Mouse (Mus musculus) intestine, embryonic 15.5 days (tissue): ENCODE results near the gene Ankrd13b. TPM values are rescaled to one million over a fixed set of nuclear protein-coding genes. Genes with fewer than 3 reads are reported as not detected.
"Not testable (repeated sequence)": the region's sequence is repeated elsewhere in the genome, so short reads cannot be mapped to it uniquely, and the experiment has no call there.

Experiments
- ATAC-seq: fragments of 200-750 bp; cut with Nextera tagmentation; 2 replicates; pipeline ENCODE4 v1.8.0; 2017; ENCODE audit warnings: moderate TSS enrichment, moderate library complexity
- H3K27ac ChIP-seq: fragments of 300-500 bp; sonication (generic); 2 replicates; pipeline ENCODE4 v1.5.1; 2015; ENCODE audit warnings: mild to moderate bottlenecking, inconsistent platforms
- H3K27me3 ChIP-seq: fragments of 300-500 bp; sonication (generic); replicated peaks from 2 replicates; pipeline ENCODE4 v1.6.1; 2015; ENCODE audit warnings: inconsistent platforms
- H3K36me3 ChIP-seq: fragments of 300-500 bp; sonication (generic); 2 replicates; pipeline ENCODE4 v1.6.1; 2015; ENCODE audit warnings: inconsistent platforms
- H3K4me1 ChIP-seq: fragments of 300-500 bp; sonication (generic); replicated peaks from 2 replicates; pipeline ENCODE4 v1.6.1; 2015; ENCODE audit warnings: inconsistent platforms
- H3K4me2 ChIP-seq: fragments of 300-500 bp; sonication (generic); replicated peaks from 2 replicates; pipeline ENCODE4 v1.6.1; 2015; ENCODE audit warnings: mild to moderate bottlenecking, inconsistent platforms
- H3K4me3 ChIP-seq: fragments of 300-500 bp; sonication (generic); replicated peaks from 2 replicates; pipeline ENCODE4 v1.5.1; 2015; ENCODE audit warnings: inconsistent platforms
- H3K9ac ChIP-seq: fragments of 300-500 bp; sonication (generic); 2 replicates; pipeline ENCODE4 v1.6.1; 2015; ENCODE audit warnings: inconsistent platforms
- H3K9me3 ChIP-seq: fragments of 300-500 bp; sonication (generic); 2 replicates; pipeline ENCODE4 v1.6.1; 2016; ENCODE audit warnings: inconsistent platforms
- WGBS: fragments of 180-500 bp; shearing (Covaris S2); methylation state at CpG from one replicate; pipeline ENCODE4 v1.1.7; 2015; 5-methylcytosine and 5-hydroxymethylcytosine counted together
- polyA plus RNA-seq: library from polyadenylated mRNA; unstranded; fragments of >200 nt; fragmentation: Nextera tagmentation; extraction: Ambion mirVana; gene quantifications from 2 replicates; pipeline ENCODE4 v1.2.1, GENCODE M21; 2015

Gene Ankrd13b
- 4.9 and 5.1 TPM in 2 replicates for polyA plus RNA-seq

DNA sequence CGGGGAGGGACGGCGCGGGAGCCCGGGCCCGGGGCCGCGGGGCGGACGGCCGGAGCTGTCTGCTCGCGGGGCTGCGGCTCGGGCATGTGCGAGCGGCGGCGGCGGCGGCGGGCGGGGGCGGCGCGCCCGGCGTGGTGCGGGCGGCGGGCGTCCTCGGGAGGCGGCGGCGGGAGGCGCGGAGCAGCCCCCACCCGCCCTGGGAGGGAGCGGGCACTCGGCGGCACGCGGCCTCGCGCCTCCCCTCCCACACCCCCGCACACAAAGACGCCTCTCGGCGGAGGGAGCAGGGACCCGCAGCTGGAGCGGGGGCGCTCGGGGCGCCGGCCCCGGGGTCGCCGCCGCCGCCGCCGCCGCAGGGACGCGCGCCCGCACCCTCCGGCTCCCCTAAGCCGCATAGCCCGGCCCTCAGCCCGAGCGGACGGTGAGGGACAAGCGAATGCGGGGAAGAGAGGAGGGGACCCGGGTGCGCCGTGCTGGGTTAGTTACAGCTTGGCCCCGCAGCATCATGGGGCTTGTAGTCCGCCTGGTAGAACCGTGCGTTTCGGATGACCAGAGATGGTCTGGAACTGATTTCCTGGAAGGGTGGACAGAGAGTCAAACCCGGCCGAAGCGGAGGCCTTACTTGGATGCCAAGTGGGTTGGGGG lies at the start of gene Ankrd13b:
Ankrd13b (minus strand) TSS at position 88 of the 645 bp plus-strand sequence.
- peak within 1 kb of the TSS; percentile 75 for H3K9ac ChIP-seq
- H3K36me3 ChIP-seq, result no peaks in the 10 kb centered on the region
- H3K4me2 ChIP-seq, result peak within 1 kb of the TSS; percentile 97
- 0 out of 2 replicates have a peak within 1 kb of the TSS, but pooled peaks have one; percentile 36 for H3K27ac ChIP-seq
- ATAC-seq, result peak; percentile 28; the same call in 1 of the 2 replicates
- no peaks in the 10 kb centered on the region for H3K9me3 ChIP-seq
- H3K4me3 ChIP-seq, result peak within 1 kb of the TSS; percentile 90
- WGBS, result 1% methylated on average over 73 of the region's 87 CpGs
- H3K27me3 ChIP-seq, result no peaks in the 10 kb centered on the region
- peaks cover 62% of the 10 kb centered on the region for H3K4me1 ChIP-seq

DNA sequence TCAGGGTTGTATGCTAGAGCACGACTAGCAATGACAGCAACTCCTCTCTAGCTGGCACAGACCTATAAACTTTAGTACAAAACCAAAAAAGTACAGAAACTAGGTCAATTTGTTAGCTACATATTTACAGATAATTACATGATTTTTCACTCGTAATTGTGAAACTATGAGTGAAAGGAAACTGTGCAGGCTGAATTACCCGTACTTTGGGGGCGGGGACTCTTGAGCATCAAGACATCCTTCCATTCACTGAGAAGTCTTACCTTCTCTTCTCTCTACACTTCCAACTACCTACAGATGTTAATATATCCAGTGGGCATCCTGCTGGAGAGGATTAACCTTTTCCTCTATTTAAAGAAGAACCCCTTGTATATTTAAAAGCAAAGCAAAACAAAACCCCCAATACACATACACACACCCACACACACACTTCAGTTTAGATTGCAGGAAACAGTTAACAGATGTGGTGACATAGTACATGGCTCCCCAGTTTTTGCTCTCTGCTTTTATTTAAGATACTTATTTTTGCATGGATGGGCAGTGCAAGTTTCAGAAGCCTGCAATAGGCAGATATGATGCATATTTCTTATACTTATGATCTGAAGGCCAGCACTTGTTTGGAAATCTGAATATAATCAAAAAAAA lies 42.8 kb upstream of the Ankrd13b start:
- H3K27ac ChIP-seq, result no peak overlapping the region
- ATAC-seq, result no peak
- 88% methylated on average over 4 of the region's 4 CpGs for WGBS
- no peaks in the 10 kb centered on the region for H3K9me3 ChIP-seq
- no peaks in the 10 kb centered on the region for H3K36me3 ChIP-seq
- H3K4me1 ChIP-seq, result no peaks in the 10 kb centered on the region
- H3K4me3 ChIP-seq, result no peak overlapping the region
- no peaks in the 10 kb centered on the region for H3K27me3 ChIP-seq
- H3K4me2 ChIP-seq, result no peak overlapping the region
- H3K9ac ChIP-seq, result no peak overlapping the region

GRCm38 (mm10) chr11:77530862-77531261 lies 41.4 kb upstream of the Ankrd13b start:
- Histone ChIP-seq H3K4me3 (no peak overlapping the region), H3K27ac (no peak overlapping the region), H3K27me3 (no peaks in the 10 kb centered on the region), H3K4me2 (no peak overlapping the region), H3K4me1 (no peaks in the 10 kb centered on the region), H3K36me3 (no peaks in the 10 kb centered on the region), H3K9me3 (no peaks in the 10 kb centered on the region), H3K9ac (no peak overlapping the region)
- ATAC-seq, result no peak
- WGBS, result 82% methylated on average over 2 of the region's 2 CpGs

GRCm38 (mm10) chr11:77529644-77530043 lies 40.2 kb upstream of the Ankrd13b start:
- H3K9ac ChIP-seq, result no peak overlapping the region
- no peak for ATAC-seq
- H3K36me3 ChIP-seq, result no peaks in the 10 kb centered on the region
- no peak overlapping the region for H3K4me2 ChIP-seq
- H3K27me3 ChIP-seq, result no peaks in the 10 kb centered on the region
- no peaks in the 10 kb centered on the region for H3K9me3 ChIP-seq
- no peaks in the 10 kb centered on the region for H3K4me1 ChIP-seq
- no peak overlapping the region for H3K27ac ChIP-seq
- WGBS, result 80% methylated on average over 3 of the region's 3 CpGs
- H3K4me3 ChIP-seq, result no peak overlapping the region

GRCm38 (mm10) chr11:77528420-77528819 lies 38.9 kb upstream of the Ankrd13b start:
- ATAC-seq, H3K9ac ChIP-seq, H3K4me1 ChIP-seq, H3K4me3 ChIP-seq, H3K9me3 ChIP-seq, H3K36me3 ChIP-seq, H3K4me2 ChIP-seq, H3K27ac ChIP-seq, H3K27me3 ChIP-seq: not testable (repeated sequence)
- WGBS, result 84% methylated on average over 3 of the region's 3 CpGs

- 83% methylated on average over 3 of the region's 3 CpGs for WGBS
- no peaks in the 10 kb centered on the region for H3K9me3 ChIP-seq
- H3K9ac ChIP-seq, result no peak overlapping the region
- no peaks in the 10 kb centered on the region for H3K27me3 ChIP-seq
- ATAC-seq, result no peak
- H3K27ac ChIP-seq, result no peak overlapping the region
- no peak overlapping the region for H3K4me3 ChIP-seq
- no peaks in the 10 kb centered on the region for H3K36me3 ChIP-seq
- no peak overlapping the region for H3K4me2 ChIP-seq
- H3K4me1 ChIP-seq, result no peaks in the 10 kb centered on the region
Measured at GRCm38 (mm10) chr11:77525804-77526486, 36.5 kb upstream of the Ankrd13b start.

DNA sequence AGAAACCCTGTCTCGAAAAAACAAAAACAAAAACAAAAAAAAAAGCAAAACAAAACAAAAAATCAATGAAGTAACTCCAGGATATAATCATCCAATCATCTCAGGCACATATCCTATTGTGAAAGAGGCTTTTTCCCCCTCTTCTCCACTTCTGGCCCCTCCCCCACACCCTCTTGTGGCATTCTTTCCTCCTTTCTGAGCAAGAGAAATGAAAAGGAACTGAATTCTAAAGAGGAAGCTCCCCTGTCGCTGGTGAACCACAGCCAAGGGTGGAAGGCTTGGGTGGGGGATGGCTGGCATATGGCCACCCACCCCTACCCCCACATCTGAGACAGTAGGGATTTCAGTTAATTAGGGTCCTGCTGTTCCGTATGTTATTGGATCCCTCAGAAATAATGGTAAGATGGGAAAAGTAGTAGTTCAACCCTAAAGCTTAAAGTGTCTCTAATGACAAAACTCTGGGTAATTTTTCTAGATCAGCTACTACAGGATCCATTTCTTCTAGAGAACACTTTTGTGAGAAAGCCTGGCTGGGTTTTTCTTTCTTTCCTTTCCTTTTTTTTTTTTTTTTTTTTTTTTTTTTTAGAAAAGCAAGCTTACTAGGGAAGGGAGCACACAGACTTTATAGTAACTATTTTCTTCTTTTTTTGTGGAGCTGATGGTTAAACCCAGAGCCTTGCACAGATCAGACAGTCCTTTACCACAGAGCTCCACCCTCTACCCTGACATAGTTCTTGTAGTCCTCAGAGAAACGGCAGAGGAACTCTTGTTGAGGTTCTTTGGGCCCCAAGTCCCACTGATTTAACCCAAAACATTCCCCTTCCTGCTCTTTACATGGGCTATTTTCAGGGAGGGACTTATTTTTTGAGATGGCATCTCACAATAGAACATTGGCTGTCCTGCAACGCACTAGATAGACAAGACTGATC lies 31.4 kb upstream of the Ankrd13b start:
- H3K36me3 ChIP-seq, result no peaks in the 10 kb centered on the region
- H3K4me3 ChIP-seq, result no peak overlapping the region
- 56% methylated on average over 5 of the region's 5 CpGs for WGBS
- H3K27ac ChIP-seq, result no peak overlapping the region
- ATAC-seq, result no peak
- H3K9ac ChIP-seq, result no peak overlapping the region
- H3K4me1 ChIP-seq, result peaks cover 3% of the 10 kb centered on the region
- no peaks in the 10 kb centered on the region for H3K9me3 ChIP-seq
- H3K4me2 ChIP-seq, result no peak overlapping the region
- H3K27me3 ChIP-seq, result peaks cover 3% of the 10 kb centered on the region; the same call in 1 of the 2 replicates

DNA sequence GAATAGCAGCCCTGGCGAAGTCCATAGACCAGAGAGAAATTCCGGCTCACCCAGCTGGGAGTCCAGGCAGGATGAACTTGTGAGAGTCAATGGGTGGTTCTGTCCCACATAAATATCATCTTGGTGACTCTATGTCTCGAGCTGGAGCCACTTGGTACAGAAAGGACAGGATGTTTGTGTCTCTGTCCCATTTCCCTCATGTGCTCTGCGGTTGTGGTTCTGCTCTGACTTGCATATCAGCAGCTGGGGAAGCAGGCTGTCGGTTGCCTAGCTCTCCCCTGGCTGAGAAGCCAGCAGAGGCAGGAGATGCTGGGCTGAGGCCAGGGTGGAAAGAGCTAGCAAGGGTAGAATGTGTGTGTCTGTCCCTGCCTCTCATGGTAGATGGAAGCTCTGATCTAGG lies 29.6 kb upstream of the Ankrd13b start, which contains the start of gene Gm10392:
Gm10392 (minus strand) TSS at position 156 of the 400 bp plus-strand sequence.
- ATAC-seq, result no peak
- Histone ChIP-seq H3K27ac (no peak within 1 kb of the TSS), H3K4me3 (no peak within 1 kb of the TSS), H3K4me2 (no peak within 1 kb of the TSS), H3K36me3 (no peaks in the 10 kb centered on the region), H3K9ac (no peak within 1 kb of the TSS), H3K4me1 (peaks cover 20% of the 10 kb centered on the region), H3K27me3 (peaks cover 8% of the 10 kb centered on the region; the same call in 1 of the 2 replicates), H3K9me3 (no peaks in the 10 kb centered on the region)
- WGBS, result 59% methylated on average over 5 of the region's 5 CpGs

GRCm38 (mm10) chr11:77518051-77518798 lies 28.7 kb upstream of the Ankrd13b start:
- H3K27ac ChIP-seq, result no peak overlapping the region
- no peaks in the 10 kb centered on the region for H3K9me3 ChIP-seq
- peaks cover 25% of the 10 kb centered on the region for H3K4me1 ChIP-seq
- no peaks in the 10 kb centered on the region for H3K36me3 ChIP-seq
- no peak overlapping the region for H3K9ac ChIP-seq
- no peak overlapping the region for H3K4me2 ChIP-seq
- no peak for ATAC-seq
- peaks cover 8% of the 10 kb centered on the region; the same call in 1 of the 2 replicates for H3K27me3 ChIP-seq
- WGBS, result 79% methylated on average over 27 of the region's 27 CpGs
- no peak overlapping the region for H3K4me3 ChIP-seq

DNA sequence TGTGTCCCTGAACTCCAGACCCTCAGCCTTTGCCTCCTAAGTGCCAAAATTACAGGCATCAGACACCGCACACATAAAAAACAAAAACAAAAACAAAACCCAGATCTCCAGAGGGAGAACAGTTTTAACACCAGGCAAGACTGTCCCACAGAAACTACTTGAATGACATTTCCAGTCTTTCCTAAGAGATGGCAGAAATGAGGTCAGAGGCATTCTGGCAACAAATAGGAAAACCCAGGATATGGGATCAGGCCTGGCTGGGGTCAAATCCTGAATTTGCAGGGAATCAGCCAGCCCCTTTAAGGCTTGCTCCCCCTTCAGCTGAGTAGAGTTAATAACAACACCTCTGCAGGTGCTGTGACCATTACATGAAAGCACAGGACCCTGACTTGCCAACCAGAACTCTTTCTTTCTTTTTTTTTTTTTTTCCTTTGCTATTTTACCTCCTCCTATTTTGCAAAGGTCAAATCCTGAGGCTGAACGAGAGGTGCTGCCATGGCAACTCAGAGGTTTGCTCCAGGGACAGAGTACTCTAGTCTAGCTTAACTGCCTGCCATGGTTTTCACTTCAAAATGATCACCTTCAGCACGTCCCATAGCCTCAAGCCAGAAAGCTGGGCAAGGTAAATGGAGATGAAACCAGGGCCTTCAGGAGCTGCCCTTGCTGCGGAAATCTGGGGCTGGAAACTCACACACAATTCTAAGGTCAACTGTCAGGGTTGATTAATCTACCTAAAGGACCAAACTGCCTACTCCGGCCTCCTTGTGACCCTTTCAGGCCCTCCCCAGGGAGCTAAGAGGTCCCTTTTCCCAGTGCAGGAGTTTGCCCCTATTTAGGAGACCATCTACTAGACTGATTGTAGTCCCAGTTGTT lies 27.3 kb upstream of the Ankrd13b start:
- no peak overlapping the region for H3K27ac ChIP-seq
- H3K27me3 ChIP-seq, result peaks cover 8% of the 10 kb centered on the region; the same call in 1 of the 2 replicates
- H3K4me3 ChIP-seq, result no peak overlapping the region
- no peaks in the 10 kb centered on the region for H3K36me3 ChIP-seq
- 67% methylated on average over 5 of the region's 5 CpGs for WGBS
- ATAC-seq, result no peak
- H3K9ac ChIP-seq, result no peak overlapping the region
- H3K4me1 ChIP-seq, result peaks cover 30% of the 10 kb centered on the region
- H3K9me3 ChIP-seq, result no peaks in the 10 kb centered on the region
- H3K4me2 ChIP-seq, result no peak overlapping the region
